Mouse (Mus musculus) gastrocnemius, postnatal 25 days (tissue): Measurements from ENCODE around the gene Aoc2. TPM values are rescaled to one million over a fixed set of nuclear protein-coding genes. Genes with fewer than 3 reads are reported as not detected.
"Not testable (repeated sequence)": the region's sequence is repeated elsewhere in the genome, so short reads cannot be mapped to it uniquely, and the experiment has no call there.

Experiments
- DNase-seq: peaks from one replicate; pipeline ENCODE4 v3.0.0; 2022
- total RNA-seq, 2 experiments: library from RNA; stranded (reverse); gene quantifications; 1 replicate in 1 of 2; 2 replicates in 1 of 2; pipeline ENCODE4 v1.2.3; 2021

Aoc2 gene
- total RNA-seq, 2 experiments from 2014 or later: 1.3 to 1.6 TPM

DNA sequence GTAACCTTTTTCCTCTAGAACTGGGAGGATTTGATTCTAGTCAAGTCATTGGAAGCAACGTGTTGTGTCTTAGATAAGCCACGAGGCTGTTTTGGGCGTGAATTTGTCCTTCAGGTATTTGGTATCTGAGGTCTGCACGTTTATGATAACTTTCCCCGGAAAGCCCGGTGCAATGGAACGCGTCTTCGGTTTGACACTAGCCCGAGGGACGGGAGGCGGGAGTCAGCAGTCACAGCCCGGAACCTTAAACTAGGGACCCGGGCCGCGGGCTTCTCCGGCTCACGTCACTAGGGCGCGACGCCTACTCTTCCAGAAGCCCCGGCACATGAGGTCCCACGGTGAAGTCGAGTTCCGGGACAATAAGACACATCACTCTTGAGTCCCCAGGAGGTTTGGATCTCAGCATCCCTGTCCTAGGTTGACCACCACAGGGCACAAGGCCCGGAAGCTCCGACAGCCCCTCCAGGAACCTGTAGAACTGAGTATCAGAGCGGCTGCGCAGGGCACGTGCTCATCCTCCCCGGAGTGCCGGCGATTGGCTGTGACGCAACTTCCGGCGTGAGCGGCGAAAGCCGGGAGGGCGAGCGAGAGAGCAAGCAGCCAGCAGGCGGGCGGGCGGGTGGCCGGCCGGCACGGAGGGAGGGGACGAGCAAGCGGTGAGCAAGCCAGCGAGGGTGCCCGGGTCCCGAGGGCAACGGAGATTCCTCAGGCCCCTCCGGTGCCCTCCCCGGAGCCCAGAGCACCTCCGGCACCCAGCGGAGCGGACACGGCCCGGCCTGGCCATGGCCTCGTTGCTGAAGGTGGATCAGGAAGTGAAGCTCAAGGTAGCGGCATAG, 9.0 kb upstream of the Aoc2 start, which contains the start of gene Psme3:
Gene Psme3 (plus strand): TSS at position 549 of the 836 bp plus-strand sequence.
- DNase-seq: peak; percentile 89

DNA sequence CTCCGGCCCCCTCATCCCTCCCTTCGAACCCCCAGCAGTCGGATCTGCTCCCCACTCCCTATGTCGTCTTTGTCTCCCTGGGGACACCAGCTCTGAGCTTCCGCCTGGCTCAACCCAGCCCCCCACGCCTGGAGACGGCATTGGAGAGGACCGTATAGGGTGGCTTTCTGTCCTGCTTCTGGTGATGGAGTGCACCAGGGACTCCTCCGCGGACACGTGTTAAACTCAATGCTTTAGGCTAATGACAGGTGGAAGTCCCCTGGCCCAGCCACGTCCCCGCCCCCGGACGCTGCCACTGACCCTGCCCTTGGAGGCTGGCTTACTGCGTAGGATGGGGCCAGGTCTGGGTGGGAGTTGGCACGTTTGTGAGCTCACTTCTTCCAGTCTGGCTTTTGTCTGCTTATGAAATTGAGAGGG, 8.4 kb upstream of the Aoc2 start:
- no peak for DNase-seq

DNA sequence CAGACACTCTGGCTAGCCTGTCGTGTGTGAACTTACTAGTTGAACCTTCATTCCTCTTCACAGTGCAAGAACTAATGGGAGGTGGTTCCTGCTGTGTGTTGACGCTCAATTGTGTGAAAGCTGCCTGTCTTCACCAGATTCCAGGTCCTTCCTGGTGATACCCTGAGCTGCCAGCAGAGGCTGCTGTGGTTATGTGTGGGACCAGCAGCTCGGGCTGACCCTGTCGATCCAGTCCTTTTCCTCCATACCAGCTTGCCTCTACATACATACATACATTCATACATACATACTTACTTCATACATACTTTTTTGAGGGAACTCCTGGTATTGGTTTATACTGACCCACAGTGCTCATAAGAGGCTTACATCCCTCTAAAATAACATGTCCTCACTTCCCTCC, 1.3 kb upstream of the Aoc2 start:
- peak; percentile 40 for DNase-seq

DNA sequence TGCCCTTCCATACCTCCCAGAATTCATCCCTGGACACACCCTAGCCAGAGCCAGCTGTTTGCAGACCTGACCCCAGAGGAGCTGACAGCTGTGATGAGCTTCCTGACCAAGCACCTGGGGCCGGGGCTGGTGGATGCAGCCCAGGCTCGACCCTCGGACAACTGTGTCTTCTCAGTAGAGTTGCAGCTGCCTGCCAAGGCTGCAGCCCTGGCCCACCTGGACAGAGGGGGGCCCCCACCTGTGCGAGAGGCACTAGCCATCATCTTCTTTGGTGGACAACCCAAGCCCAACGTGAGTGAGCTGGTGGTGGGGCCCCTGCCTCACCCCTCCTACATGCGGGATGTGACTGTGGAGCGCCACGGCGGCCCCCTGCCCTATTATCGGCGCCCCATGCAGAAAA, 338 bp downstream of the Aoc2 start:
- not testable (repeated sequence) for DNase-seq

DNA sequence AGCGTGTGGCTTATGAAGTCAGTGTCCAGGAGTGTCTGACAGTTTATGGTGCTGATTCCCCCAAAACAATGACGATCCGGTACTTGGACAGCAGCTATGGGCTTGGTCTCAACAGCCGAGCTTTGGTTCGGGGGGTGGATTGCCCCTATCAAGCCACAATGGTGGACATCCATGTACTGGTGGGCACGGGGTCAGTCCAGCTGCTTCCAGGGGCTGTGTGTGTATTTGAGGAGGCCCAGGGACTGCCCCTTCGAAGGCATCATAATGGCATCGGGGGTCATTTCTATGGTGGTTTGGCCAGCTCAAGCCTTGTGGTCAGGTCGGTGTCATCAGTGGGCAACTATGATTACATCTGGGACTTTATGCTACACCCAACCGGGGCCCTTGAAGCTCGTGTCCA, 1.3 kb downstream of the Aoc2 start:
- DNase-seq: no peak

DNA sequence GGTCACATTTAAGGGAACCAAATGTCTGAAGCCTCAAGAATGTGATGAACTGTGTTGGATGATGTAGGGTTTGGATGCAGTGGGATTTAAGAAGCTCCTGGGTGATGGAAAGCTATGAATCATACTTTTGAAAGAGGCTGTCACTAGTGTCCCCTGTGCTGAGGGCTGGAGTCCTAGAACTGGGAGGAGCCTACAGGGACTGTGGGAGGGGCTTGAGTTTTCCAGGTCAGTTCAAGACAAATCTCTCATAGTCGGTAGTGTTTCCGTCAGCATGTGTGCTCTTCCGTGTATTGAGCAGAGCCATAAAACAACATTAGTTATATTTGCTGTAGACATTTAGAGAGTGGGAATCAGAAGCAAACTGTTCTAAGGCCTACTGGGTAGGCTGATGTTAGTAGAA, 2.4 kb downstream of the Aoc2 start:
- no peak for DNase-seq

DNA sequence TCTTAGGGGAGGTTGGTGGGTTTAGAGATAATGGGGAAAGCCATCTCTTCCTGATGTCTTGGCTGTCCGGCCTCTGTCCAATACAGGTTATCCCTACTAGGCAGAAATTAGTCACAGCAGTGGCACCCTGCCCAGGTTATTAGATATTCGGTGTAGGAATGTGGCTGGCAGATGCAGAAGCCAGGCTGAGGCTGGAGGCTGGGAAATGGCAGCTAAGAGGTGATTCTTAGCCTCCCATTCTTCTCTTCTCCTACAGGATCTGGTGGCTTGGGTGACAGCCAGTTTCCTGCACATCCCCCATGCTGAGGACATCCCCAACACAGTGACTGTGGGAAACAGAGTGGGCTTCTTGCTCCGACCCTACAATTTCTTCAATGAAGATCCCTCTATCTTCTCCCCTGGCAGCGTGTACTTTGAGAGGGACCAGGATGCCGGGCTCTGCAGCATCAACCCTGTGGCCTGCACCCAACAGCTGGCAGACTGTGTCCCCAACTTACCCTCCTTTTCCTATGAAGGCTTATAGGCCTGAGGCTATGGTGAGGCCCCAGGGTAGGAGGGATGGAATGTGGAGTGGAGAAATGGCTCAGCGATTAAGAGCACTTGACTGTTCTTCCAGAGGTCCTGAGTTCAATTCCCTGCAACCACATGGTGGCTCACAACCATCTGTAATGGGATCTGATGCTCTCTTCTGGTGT, 4.2 kb downstream of the Aoc2 start:
- peak; percentile 30 for DNase-seq

DNA sequence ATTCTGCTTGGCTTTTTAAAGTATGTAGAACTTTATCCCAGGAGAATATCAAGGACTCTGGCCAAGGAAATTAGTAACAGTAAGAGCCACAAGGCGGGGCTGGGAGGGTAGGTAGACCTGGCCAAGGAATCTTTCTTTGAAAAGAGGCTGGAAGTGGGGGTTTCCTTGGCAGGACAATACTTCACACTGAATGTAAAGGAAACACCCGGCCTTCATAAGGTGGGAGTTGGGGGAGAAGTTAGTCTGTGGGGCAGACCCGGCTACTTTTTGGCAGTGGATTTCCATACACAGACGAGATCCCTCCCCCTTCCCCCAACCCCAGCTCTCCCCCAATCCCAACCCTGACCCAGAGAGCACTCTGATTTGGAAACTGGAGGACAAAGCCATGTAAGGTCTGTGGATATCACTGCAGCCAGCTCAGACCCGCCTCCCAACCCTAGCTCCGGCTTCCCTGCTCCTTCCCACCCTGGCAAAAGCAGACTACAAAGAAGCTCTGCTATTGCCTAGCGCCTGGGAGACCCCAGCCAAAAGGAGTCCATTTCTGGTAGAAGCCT, 5.6 kb downstream of the Aoc2 start, which contains the start of gene Aoc3:
Gene Aoc3 (plus strand): TSS at position 235 of the 554 bp plus-strand sequence.
- peak; percentile 60 for DNase-seq

DNA sequence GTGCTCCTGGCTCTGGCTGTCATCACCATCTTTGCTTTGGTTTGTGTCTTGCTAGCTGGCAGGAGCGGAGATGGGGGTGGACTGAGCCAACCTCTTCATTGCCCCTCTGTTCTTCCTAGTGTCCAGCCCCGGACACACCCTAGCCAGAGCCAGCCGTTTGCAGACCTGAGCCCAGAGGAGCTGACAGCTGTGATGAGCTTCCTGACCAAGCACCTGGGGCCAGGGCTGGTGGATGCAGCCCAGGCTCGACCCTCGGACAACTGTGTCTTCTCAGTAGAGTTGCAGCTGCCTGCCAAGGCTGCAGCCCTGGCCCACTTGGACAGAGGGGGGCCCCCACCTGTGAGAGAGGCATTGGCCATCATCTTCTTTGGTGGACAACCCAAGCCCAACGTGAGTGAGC, 6.1 kb downstream of the Aoc2 start:
- not testable (repeated sequence) for DNase-seq

DNA sequence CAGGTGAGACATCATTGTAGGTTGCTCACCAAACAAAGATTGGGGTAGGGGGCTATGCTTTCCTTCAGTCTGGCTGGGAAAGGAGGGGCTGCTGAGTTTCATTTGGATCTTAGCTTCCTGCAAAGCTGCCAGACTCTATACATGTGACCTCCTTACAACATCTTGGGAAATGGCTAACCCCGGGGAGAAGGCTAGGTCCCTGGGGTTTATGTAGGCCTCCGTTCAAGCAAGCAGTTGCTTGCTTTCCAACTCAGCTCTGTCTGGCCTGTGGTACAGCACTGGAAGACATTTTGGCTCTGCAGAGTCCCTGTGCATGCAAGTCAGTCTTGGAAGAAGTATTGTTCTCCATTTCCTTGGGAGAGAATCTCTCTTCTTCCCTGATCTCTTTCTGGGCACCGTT, 7.7 kb downstream of the Aoc2 start:
- DNase-seq: no peak

DNA sequence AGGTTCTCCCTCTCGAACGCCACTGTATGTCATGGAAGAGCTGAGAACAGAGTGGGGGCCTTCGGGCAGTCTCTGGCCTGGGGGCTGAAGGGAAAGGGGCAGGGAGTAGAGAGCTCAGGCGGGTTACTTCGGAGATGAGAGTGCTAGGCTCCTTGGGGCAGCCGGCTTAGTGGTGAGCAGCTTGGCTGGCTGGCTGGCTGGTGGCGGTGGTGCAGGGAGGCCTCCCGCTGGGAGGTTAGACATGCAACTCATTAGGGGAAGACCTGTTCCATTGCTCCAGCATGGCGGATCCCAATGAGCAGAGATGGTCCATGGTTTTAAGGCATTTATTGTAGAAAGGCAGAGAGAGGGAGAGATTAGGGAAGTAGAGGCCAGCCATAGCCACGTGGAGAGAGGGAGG, 9.2 kb downstream of the Aoc2 start:
- no peak for DNase-seq

DNA sequence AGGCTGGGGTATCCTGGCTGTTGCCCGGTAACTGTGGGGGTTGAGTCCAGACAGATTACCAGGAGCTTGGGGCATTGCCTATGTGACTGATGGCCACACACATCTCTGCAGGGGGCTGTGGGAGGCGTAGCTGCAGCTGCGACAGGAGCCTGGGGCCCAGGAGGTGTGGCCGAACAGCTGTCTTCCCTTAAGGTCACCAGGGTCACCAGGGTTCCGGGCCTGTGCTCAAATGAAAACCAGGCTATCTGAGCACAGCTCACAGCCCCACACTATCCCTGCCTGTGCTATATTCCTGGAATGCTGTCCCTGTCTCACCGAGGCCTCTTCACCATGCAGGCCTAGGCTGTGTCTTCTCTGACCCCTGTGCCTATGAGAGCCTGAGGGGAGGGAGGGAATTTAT, 9.7 kb downstream of the Aoc2 start:
- DNase-seq: no peak

DNA sequence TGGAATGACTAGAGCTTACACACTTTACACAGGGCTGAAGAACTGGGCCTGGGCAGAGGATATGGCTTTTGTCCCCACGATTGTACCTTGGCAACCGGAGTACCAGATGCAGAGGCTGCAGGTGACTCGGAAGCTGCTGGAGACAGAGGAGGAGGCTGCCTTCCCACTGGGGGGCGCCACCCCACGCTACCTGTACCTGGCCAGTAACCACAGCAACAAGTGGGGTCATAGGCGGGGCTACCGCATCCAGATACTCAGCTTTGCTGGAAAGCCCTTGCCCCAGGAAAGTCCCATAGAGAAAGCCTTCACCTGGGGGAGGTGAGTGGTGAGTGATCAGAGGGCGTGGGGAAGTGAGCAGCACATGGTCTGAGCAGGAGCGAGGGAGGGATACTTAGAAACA, 10.8 kb downstream of the Aoc2 start:
- no peak for DNase-seq

DNA sequence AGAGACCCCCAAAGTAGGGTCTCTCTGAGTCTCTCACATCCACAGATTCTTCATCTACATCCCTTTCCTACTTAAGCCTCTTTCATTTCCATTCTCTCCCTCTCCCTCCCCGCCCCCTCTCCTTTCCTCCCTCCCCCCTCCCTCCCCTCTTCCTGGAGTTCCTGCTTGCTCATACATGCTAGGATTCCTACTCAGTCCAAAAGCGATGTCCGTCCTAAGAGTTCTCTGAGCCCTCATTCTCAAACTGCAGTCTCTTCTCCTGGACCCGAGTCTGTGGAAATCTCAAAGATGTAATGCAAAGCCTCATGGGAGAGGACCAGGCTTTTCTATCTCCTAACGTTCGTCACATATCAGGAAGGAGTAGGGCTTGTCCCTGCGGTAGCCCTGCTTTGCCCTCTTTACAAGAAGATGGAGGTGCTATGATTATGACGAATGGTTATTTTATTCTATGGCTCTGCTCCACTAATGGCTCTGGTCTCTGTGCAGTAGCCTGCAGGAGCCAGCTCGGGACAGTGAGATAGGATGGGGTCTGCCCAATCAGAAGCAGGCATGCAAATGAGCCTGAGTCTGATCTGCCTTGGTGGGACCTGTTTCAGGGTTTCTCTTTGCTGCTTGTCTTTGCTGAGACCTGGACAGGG, 13.4 kb downstream of the Aoc2 start:
- no peak for DNase-seq

DNA sequence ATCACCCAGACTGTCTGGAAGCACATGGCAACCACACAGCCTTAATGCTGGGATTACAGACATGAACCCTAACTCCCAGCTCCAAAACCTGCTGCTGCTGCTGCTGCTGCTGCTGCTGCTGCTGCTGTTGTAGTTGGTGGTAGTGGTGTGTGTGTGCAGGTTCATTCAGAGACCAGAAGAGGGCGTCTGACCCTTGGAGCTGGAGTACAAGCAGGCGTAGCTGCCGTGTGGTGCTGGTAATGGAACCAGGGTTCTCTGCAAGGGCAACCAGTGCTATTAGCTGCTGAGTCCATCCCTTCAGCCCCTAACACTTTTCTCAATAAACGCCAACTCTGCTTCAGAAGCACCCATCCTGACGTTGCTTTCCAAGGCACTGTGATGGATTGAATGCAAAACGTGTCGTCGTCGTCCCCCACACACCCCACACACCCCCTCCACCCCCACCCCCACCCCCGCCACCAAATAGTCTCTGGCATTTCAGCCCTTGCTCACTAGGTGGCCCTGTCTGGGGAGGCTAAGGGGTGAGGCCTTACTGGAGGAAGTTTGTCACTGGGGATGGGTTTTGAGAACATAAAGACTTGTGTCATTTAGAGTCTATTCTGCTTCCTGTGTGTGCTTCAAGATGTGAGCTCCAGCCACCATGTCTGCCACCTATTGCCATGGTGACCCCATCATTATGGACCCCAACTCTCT, 22.4 kb downstream of the Aoc2 start:
- DNase-seq: no peak

DNA sequence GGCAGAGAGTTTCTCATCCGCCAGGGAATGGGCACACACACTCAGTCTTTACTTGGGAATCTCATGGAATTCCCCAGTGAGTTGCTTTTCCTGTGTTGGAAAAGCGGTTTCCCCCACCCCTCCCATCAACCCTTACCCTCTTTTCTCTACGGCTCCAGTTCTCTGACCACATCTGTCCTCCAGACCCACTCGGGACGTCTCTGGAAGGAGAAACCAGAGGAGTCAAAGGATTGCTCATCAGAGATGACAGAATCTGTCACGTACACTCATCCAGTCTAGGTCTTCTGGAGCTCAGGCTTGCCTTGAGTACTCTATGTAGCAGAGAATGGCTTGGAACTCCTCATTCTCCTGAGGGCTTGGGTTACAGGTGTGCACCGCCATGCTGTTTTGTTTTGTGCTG, 23.9 kb downstream of the Aoc2 start:
- no peak for DNase-seq

DNA sequence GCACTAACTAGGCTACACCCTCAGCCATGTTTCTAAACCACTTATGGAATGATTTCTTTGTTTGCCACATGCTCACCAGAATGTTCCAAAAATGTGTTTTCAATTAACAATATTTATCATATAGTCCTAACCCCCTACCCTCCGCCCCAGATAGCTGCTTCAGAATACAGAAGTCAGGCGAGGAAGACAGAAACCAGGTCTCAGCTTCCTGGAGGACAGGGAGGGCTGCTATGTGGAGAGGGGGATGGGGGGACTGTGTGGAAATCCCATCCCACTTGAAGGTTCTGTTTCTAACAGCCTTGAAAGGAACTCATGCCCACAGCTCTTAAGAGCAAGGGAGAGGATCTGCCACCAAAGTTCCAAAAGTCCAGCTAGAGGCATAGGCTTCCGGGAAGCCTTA, 24.4 kb downstream of the Aoc2 start:
- no peak for DNase-seq

DNA sequence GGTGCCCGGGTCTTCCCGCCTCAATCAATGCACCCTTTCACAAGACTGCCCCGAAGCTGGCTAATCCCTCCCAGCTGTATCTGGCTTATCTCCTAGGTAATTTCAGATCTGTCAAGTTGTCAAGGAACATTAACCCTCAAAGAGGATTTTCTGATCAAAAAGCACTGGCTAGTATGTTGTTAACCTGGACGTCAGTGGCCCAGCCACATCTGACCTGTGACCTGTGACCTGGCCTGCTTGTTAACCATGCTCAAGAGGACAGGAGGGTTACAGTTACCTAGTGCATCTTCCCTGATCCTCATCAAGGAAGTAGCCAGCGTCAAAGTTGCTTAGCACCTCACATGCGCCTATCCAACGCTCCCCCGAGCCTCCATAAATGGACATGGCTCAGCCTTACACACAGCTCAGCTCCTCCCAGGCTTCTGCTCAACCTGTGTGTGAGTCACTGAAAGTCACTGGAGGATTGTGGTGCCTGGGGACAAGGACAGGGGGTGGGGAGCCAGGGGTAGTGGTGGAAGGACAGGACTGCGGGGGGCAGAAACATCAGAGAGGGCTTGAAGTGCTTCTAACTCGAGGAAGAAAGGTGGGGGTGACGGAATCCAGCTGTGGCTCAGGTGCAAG, 26.3 kb downstream of the Aoc2 start:
- no peak for DNase-seq

DNA sequence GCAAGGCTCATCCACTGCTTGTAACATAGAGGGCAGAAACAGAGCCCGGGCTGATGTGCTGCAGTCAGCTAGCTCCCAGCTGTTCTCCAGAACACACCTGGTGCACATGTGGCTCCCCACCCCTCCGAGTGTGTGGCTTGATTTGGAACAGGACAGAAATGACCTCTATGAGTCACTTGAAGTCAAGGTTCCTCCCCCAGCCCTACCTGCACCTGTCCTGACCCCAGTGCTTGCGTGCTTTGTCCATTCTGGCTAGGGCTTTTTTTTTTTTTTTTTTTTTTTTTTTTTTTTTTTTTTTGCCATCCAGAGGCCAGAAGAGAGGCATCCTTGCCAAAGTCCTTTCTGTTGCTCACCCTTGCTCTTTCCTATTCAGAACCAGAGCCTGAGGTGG, 26.9 kb downstream of the Aoc2 start:
- DNase-seq: no peak

DNA sequence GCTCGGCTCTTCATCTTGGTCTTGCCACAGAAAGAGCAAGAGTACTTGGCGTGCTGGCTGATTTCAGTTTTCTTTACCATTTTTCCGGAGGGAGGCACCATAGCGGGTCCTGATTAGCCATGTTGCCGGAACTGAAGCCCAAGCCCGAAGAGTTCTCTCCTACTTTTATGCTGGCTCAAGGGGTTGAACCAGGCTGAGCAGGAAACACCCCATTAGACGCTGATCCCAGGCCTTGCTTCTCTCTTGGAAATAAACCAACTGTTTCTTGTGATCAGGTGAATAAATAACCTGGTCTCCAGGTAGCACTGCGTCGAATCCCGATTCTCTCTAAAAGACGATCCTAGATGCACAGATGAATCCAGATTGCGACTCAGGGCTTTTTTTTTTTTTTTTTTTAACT, 28.6 kb downstream of the Aoc2 start:
- DNase-seq: no peak

DNA sequence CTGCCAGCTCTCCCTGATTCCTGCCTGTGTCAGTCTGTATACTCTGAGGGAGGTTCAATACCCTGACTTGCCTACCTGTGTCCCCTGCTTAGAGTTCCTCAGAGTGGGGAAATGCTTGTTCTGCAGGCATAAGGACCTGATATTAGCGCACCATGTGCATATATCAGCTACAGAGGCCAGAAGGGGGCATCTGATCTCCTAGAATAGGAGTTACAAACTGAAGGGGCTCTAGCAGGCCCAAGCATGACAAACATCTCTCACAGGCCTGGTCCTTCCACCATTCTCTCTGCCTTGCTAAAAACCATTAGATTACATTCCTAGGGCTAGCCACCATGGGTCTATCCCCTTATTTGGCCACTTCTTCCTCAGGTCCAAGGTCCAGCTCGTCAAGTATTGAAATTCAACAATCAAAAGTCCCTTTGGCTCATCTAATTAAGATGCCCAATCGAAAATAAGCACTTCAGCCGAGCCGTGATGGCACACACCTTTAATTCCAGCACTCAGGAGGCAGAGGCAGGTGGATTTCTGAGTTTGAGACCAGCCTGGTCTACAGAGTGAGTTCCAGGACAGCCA, 29.7 kb downstream of the Aoc2 start:
- no peak for DNase-seq
